Mouse (Mus musculus): ENCODE data around the gene Sirpa.

Sirpa gene

GRCm38 (mm10) chr2:129584905-129585304 lies 7.7 kb upstream of the Sirpa start:
- no peak for DNase-seq (ENCODE audit: low spot score)

GRCm38 (mm10) chr2:129585904-129586514 lies 6.6 kb upstream of the Sirpa start:
- DNase-seq (ENCODE audit: low spot score) = no peak

DNA sequence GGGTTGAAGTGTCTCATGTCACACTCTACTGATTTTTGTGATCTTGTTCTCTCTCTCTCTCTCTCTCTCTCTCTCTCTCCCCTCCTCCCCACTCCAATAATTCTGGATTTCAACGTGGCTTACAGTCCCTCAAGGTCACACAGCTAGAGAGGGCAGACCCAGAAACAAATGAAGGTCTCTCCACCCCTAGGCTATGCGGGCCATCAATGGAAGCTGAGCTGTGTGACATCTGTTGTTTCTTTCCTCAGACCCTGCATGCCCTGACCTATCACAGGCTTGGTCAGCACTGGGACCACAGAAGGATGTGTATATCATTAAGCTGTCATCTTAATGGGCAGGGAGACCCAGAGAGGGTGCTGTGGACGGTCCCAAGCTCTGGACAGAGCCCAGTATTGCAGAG lies 5.4 kb upstream of the Sirpa start:
- peak; percentile 14 for DNase-seq (ENCODE audit: low spot score)

DNA sequence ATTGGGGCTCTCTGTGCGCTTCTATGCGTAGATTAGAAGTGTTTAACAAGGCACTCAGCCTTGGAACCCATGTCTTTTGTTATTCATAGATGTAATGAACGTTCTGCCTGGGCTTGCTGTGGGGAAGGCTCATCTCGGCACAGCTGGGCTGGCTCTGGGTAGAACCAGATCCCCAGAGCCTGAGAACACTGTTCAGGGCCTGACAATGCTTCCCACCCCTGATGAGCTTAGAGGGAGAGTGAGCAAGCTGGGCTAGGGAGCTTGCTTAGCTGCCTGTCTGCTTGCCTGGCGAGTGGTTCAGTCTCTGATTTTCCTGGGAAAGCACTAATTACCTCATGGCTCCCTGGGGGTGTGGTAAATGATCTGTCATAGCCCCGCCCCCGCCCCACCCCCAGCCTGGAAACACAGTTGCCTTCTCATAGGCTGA lies 4.8 kb upstream of the Sirpa start:
- peak; percentile 43 for DNase-seq (ENCODE audit: low spot score)

- peak; percentile 27 for DNase-seq (ENCODE audit: low spot score)
Measured at GRCm38 (mm10) chr2:129591897-129592296, 738 bp upstream of the Sirpa start.

- DNase-seq (ENCODE audit: low spot score) = peak; percentile 73
Measured at GRCm38 (mm10) chr2:129593141-129593875, 673 bp downstream of the Sirpa start.

DNA sequence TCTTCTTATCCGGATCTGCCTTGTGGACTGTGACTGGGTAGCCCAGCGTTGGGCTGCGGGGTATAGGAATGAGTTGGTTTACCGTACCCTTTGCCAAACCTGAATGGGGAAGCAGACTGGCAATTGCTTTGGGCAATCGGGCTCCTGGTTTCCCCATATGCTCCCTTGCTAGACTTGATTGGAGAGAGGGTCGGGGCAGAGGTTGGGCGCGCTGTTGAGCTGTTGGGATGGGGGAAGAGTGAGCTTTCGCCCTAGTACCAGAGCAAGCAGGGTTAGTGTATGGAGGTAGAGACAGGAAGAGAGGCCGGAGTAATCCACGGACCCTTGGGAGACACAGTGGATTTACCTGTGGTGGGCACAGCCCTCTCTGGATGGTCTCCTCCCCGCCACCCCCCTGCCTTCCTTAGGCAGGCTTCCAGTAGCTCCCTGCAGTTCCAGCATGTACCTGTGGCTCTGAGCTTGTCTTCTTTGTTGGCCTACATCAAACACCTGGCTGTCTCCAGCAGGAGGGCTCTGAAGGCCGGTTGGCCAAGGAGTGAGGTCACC lies 1.3 kb downstream of the Sirpa start:
- DNase-seq (ENCODE audit: low spot score) = peak; percentile 35

GRCm38 (mm10) chr2:129594569-129594968 lies 1.9 kb downstream of the Sirpa start:
- no peak for DNase-seq (ENCODE audit: low spot score)

GRCm38 (mm10) chr2:129595206-129595605 lies 2.6 kb downstream of the Sirpa start:
- DNase-seq (ENCODE audit: low spot score) = no peak

DNA sequence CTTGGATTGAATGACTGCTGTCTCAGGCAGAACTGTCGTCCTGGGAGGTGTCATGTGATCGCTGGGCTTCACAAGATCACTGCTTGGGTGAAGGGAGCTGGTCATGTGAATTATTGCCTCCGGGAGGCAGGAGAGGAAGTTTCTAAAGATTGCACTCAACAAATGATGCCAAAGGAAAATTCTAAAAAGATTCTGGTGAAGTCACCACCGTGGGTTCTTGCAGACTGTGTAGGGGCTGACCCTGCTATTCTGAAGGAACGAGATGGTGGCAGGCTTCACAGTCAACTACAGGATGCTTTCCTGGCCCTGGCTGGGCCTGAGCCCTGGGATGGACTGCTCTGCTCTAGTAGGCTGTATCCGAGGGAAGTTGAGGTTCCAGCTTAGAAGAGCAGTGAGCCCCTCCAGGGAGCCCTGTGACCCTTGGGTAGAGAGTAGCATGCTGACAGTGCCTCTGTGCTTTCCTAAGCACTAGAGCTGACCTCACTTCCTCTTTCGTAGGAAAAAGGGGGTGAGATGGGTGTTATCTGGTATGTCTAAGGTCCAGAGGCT lies 3.1 kb downstream of the Sirpa start:
- DNase-seq (ENCODE audit: low spot score) = no peak

DNA sequence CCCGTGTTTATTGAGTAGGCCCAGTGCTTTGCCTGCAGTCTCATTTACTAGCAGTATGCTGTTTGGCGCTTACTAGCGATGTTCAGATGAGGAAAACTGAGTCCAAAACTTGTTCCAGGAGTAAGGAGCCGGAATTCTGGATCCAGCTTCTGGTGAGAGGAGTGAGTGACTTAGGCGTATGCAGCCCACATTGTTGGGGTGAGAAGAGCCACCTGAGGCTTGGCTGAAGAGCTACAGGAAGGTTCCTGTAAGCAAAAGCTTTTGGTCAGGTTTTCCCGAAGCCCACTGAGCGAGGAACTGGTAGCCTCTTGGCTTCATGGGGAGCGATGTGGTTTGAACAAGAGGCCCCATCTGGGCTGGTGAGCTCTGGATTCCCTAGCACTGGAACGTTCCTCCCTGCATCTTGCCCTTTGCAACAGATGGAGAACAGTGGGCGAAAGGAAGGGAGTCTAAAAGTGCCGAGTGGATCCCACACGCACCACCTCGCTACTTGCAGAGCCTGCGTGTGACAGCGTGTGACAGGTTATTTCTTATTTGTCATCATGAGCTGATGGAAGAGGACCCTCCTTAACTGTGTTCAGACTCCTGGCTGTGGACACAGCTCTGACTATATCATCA lies 4.0 kb downstream of the Sirpa start:
- no peak for DNase-seq (ENCODE audit: low spot score)

GRCm38 (mm10) chr2:129597581-129597980 lies 4.9 kb downstream of the Sirpa start:
- DNase-seq (ENCODE audit: low spot score) = no peak

- DNase-seq (ENCODE audit: low spot score) = no peak
Measured at GRCm38 (mm10) chr2:129598094-129598493, 5.5 kb downstream of the Sirpa start.

DNA sequence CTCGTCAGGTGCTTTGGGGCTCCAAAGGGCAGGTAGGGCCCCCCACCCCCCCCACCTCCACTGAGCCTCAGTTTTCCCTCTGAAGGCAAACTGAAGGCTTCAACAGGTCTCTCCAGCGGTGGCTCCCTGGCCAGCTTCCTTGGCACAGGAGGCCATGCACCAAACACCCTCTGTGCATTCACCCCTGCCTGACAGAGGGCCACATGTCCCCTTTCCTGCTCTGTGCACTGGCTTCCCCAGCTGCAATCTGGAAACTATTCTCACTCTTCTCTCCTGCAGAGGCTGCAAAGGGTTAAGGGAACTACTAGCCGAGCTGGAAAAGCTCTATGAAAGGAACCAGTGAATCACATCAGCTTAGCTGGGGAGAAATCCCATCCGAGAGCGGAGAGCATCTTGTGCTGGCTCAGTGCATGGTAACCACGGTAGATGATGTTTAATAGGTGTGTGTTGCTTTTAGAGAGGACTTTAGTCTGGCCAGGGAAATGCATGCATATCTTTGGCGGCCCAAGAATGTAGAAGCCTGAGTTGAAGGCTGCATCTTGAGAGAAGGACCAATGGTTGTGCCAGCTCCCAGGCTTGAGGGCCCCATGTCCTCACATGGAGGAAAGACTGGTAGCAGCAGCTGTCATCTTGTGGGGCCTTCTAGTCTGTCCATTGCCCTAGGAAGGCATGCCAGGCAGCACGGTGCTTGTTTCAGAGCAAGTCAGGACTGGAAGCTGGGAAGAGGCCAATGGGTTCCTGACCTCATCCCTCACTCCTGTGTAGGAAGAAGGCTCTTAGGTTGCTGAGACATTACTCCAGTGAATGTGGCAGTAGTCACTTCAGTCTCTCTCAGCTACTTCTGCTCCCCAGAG lies 6.8 kb downstream of the Sirpa start:
- DNase-seq (ENCODE audit: low spot score) = no peak

DNA sequence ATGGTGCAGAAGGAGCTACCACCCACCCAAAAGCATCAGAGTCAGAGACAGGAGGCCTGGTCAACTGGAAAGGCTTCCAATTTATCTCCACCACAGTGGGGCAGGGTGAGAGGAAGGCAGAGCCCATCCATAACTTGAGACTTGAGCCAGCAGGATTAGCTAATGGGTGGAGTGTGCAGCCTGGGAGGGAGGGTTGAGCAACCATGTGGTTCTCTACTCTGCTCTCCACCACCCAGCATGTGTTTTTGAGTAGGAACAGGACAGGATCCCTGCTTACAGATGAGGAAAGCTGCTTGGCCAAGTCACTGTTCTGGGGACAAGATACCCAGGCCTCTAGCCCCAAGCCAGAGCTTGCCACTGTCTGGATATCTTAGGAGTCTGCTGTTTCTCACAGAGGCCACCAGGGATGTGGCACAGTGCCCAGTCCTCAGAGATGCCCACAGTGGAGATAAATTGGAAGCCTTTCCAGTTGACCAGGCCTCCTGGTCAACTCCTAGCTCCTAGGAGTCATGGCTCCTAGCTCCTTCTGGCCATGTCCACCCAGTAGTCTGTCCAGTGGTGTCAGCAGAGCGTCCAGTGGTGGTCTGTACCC lies 8.5 kb downstream of the Sirpa start:
- DNase-seq (ENCODE audit: low spot score) = no peak

- DNase-seq (ENCODE audit: low spot score) = no peak
Measured at GRCm38 (mm10) chr2:129601894-129602663, 9.4 kb downstream of the Sirpa start.

- DNase-seq (ENCODE audit: low spot score) = no peak
Measured at GRCm38 (mm10) chr2:129602856-129603255, 10.2 kb downstream of the Sirpa start.

- no peak for DNase-seq (ENCODE audit: low spot score)
Measured at GRCm38 (mm10) chr2:129603536-129603935, 10.9 kb downstream of the Sirpa start.

- peak; percentile 74 for DNase-seq (ENCODE audit: low spot score)
Measured at GRCm38 (mm10) chr2:129604032-129604431, 11.4 kb downstream of the Sirpa start.

- DNase-seq (ENCODE audit: low spot score) = no peak
Measured at GRCm38 (mm10) chr2:129605816-129606215, 13.2 kb downstream of the Sirpa start.

- DNase-seq (ENCODE audit: low spot score) = peak; percentile 17
Measured at GRCm38 (mm10) chr2:129606269-129606668, 13.6 kb downstream of the Sirpa start.
